Comparison of ENCODE assay signal across 8 mouse cellular contexts in the genomic region with DNA sequence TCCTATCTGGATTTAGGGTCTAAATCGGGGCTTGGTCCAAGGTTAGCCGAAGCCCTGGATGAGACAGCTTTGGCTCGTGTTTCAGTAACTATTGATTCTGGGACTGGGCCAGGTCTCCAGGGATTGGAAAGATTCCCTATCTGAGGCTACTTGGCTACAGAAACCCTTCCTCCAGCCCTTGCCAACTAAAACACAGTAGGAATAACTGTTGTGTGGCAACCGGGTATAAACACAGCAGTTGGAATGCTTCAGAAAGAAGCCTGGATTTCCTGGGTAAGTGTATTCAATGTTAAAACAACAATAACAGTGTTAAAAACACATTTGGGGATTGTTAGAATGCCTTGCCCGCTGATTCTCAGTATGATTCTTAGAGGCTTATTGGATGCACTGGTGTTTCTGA.
A peak's percentile ranks its signal among the peaks of the same experiment; 100 is the strongest.
DNase-seq lines count a peak whose midpoint lies in the region; ATAC-seq lines count a peak whose summit lies in the region.

No protein-coding gene starts in this region.

- H3K9me3 ChIP-seq in heart, embryonic 13.5 days = no peaks in the 10 kb centered on the region

- peak; percentile 51 for DNase-seq in adrenal gland, adult 2 months
- DNase-seq in adrenal gland, postnatal 4 days (ENCODE audit: low spot score in 2 of 2) = no peak
- peak; percentile 30 for DNase-seq in ovary, adult 18-20 months (ENCODE audit: low spot score)
- DNase-seq in ovary, postnatal 10 days (ENCODE audit: low spot score) = no peak
- DNase-seq in kidney, postnatal 36 days = peak; percentile 59 to 66
- peak; percentile 61 for DNase-seq in testis, postnatal 10 days (ENCODE audit: low spot score)

- H3K4me3 ChIP-seq in heart, embryonic 13.5 days = no peak overlapping the region

- no peak for ATAC-seq in heart, embryonic 13.5 days (ENCODE audit: extremely low read depth, insufficient number of reproducible peaks, low FRiP score, low TSS enrichment)
- no peak for ATAC-seq in erythroblast, adult 5-6 weeks (replicated peaks; ENCODE audit: low FRiP score, poor library complexity, severe bottlenecking)

- H3K4me1 ChIP-seq in heart, embryonic 13.5 days = 0 out of 2 replicates have a peak, but pooled peaks cover 7% of the 10 kb centered on the region

- 46% methylated on average over 5 of the region's 5 CpGs for WGBS in heart, embryonic 13.5 days

- no peaks in the 10 kb centered on the region for H3K27me3 ChIP-seq in heart, embryonic 13.5 days (replicated peaks)

- no peaks in the 10 kb centered on the region for H3K36me3 ChIP-seq in heart, embryonic 13.5 days

- H3K9ac ChIP-seq in heart, embryonic 13.5 days = no peak overlapping the region

- H3K27ac ChIP-seq in heart, embryonic 13.5 days (replicated peaks) = peak overlapping the region; percentile 59

- H3K4me2 ChIP-seq in heart, embryonic 13.5 days = no peak overlapping the region; the same call in 1 of the 2 replicates

Comparison
In these comparisons a context has a peak if more than half of its experiments do, and no peak if none do; other contexts are left out.
1. DNase-seq: peak in adrenal gland, adult 2 months (single experiment), ovary, adult 18-20 months (single experiment), kidney, postnatal 36 days (2 of 2) and testis, postnatal 10 days (single experiment); none in adrenal gland, postnatal 4 days (0 of 2) and ovary, postnatal 10 days (single experiment).